Mouse (Mus musculus) intestine, postnatal 0 days (tissue): Measurements from ENCODE around the gene Gm10521. TPM values are rescaled to one million over a fixed set of nuclear protein-coding genes. Genes with fewer than 3 reads are reported as not detected.

Experiments used
- ATAC-seq: fragments of 200-750 bp; cut with Nextera tagmentation; 2 replicates; pipeline ENCODE4 v1.8.0; 2017; ENCODE audit warnings: mild to moderate bottlenecking, moderate TSS enrichment, moderate library complexity
- H3K27ac ChIP-seq: fragments of 300-500 bp; sonication (generic); 2 replicates; pipeline ENCODE4 v1.5.1; 2014; ENCODE audit warnings: mild to moderate bottlenecking, low read depth, low read length, moderate library complexity
- H3K27me3 ChIP-seq: fragments of 300-500 bp; sonication (generic); replicated peaks from 2 replicates; pipeline ENCODE4 v1.6.1; 2014; ENCODE audit warnings: low read length, mixed read lengths; ENCODE audit not compliant: control insufficient read depth, insufficient read depth
- H3K36me3 ChIP-seq: fragments of 300-500 bp; sonication (generic); 2 replicates; pipeline ENCODE4 v1.6.1; 2014; ENCODE audit warnings: mild to moderate bottlenecking, moderate library complexity; ENCODE audit not compliant: control insufficient read depth, insufficient read depth
- H3K4me1 ChIP-seq: fragments of 300-500 bp; sonication (generic); replicated peaks from 2 replicates; pipeline ENCODE4 v1.6.1; 2014; ENCODE audit warnings: antibody characterized with exemption, low read length, mixed read lengths; ENCODE audit not compliant: control insufficient read depth, insufficient read depth
- H3K4me2 ChIP-seq: fragments of 300-500 bp; sonication (generic); replicated peaks from 2 replicates; pipeline ENCODE4 v1.6.1; 2014; ENCODE audit warnings: low read depth, mild to moderate bottlenecking, moderate library complexity
- H3K4me3 ChIP-seq: fragments of 300-500 bp; sonication (generic); 2 replicates; pipeline ENCODE4 v1.5.1; 2014; ENCODE audit warnings: low read depth, low read length
- H3K9ac ChIP-seq: fragments of 300-500 bp; sonication (generic); 2 replicates; pipeline ENCODE4 v1.6.1; 2014; ENCODE audit warnings: mild to moderate bottlenecking, low read depth, low read length
- H3K9me3 ChIP-seq: fragments of 300-500 bp; sonication (generic); 2 replicates; pipeline ENCODE4 v1.6.1; 2016; ENCODE audit warnings: mixed run types; ENCODE audit not compliant: control insufficient read depth
- CTCF ChIP-seq: sonication (generic); IDR thresholded peaks from 2 replicates; pipeline ENCODE4 v1.5.1; 2016; ENCODE audit warnings: low read depth, mild to moderate bottlenecking, control low read depth, antibody characterized with exemption, moderate library complexity
- whole genome bisulfite sequencing: fragments of 180-500 bp; shearing (Covaris S2); extraction: QIAGEN DNeasy Blood & Tissue Kit; methylation state at CpG from one replicate; pipeline ENCODE4 v1.1.7; 2014; 5-methylcytosine and 5-hydroxymethylcytosine counted together
- polyA plus RNA-seq: library from polyadenylated mRNA; unstranded; fragments of >200 nt; fragmentation: Nextera tagmentation; extraction: Ambion mirVana; gene quantifications from 2 replicates; pipeline ENCODE4 v1.2.1, GENCODE M21; 2015

Gene Gm10521
- polyA plus RNA-seq, 1 experiment from 2014 or later, result not detected

DNA sequence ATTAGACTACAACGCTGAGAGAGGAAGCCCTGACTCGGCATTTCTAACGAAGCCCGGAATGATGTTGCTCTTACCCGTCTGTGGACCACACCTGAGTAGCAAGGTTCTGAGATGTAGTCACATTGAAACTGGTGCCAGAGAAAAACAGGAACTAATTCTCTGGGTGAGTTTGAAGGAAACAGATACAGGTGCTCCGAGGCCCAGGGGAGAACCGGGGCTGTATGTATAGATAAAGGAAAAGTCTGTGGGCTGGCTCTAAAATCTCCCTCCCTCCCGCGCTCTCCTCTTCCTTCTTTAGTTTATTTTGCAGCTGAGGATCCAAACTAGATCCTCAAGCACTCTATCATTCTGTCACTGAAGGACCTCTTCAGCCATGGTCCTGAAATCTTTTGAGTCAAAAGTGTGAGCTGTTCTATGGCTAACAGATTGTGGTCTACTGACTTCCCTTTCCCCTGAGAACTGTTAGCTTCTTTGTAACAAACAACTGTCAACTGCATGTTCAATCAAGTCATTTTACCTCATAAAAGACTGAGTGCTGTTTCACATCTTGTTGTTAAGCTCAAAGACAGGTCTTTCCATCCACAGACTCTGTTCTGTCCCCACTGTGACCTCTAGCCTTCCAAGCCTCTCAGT, 25.6 kb downstream of the Gm10521 start:
- WGBS, result 62% methylated on average over 9 of the region's 9 CpGs
- TF ChIP-seq CTCF, result no peak
- H3K27me3 ChIP-seq, result no peaks in the 10 kb centered on the region
- no peaks in the 10 kb centered on the region for H3K9me3 ChIP-seq
- no peak overlapping the region for H3K9ac ChIP-seq
- H3K4me3 ChIP-seq, result no peak overlapping the region
- no peaks in the 10 kb centered on the region for H3K36me3 ChIP-seq
- H3K27ac ChIP-seq, result no peak overlapping the region
- ATAC-seq, result no peak
- no peaks in the 10 kb centered on the region for H3K4me1 ChIP-seq
- no peak overlapping the region for H3K4me2 ChIP-seq

DNA sequence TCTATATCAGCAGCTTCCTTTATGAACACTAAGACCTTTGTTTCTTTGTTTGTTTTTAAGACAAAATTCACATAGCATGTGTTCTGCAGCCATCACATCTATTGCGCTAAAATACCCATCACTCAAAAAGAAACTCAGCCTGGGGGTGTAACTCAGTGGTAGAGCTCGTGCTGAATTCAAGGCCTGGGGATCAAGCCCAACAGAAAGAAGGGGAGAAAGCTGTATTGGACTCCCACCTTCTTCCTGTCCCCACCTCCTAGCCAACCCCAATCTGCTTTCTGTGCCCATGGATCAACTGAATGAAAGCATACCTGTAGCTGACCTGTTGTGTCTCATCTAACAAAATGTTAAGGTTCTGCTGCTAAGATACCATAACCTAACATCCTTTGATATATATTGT, 26.2 kb downstream of the Gm10521 start:
- Histone ChIP-seq H3K9ac (no peak overlapping the region), H3K27me3 (no peaks in the 10 kb centered on the region), H3K9me3 (no peaks in the 10 kb centered on the region), H3K4me3 (no peak overlapping the region), H3K4me1 (no peaks in the 10 kb centered on the region), H3K36me3 (no peaks in the 10 kb centered on the region), H3K27ac (no peak overlapping the region), H3K4me2 (no peak overlapping the region)
- WGBS, result 75% methylated on average over 2 of the region's 2 CpGs
- no peak for ATAC-seq
- no peak for TF ChIP-seq CTCF

DNA sequence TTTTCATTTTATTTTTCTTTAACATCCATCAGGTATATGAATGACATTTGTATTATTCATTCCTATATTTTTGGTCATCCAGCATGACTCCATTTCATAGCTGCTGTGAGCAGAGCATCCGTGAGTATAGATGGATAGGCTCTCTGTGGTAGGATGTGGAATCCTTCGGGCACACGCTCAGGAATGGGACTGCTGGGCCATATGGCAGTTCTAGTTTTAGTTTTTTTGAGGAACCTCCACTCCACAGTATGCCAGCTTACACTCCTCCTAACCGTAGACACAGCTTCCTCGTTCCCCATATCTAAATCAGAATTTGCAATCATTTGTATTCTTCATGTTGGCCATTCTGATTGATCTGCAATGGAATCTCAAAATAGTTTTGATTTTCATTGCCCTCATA, 27.4 kb downstream of the Gm10521 start:
- H3K4me3 ChIP-seq, result no peak overlapping the region
- H3K4me2 ChIP-seq, result no peak overlapping the region
- H3K9me3 ChIP-seq, result no peaks in the 10 kb centered on the region
- no peaks in the 10 kb centered on the region for H3K4me1 ChIP-seq
- no peak overlapping the region for H3K27ac ChIP-seq
- no peaks in the 10 kb centered on the region for H3K27me3 ChIP-seq
- ATAC-seq, result no peak
- H3K36me3 ChIP-seq, result no peaks in the 10 kb centered on the region
- TF ChIP-seq CTCF, result no peak
- H3K9ac ChIP-seq, result no peak overlapping the region
- WGBS, result 94% methylated on average over 5 of the region's 5 CpGs

DNA sequence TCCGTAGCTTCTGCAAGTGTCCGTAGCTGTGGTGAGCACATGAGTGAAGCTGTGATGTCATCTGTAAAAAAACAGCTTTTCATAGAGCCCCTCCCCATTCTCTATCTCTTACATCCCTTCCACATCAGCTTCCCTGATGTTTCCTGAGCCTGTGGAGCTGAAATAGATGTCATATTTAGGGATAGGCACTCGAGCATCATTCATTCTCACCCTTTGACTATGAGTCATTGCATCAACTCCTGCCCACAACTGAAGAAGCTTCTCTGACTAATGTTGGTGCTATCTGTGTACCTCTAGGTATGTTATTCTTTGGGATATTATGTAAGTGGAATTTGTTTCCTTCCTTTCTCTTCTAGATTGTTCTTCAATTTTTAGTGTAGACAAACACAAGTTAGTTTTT, 29.4 kb downstream of the Gm10521 start:
- no peaks in the 10 kb centered on the region for H3K27me3 ChIP-seq
- H3K27ac ChIP-seq, result no peak overlapping the region
- no peak overlapping the region for H3K4me3 ChIP-seq
- TF ChIP-seq CTCF, result no peak
- no peak for ATAC-seq
- no peak overlapping the region for H3K9ac ChIP-seq
- no peaks in the 10 kb centered on the region for H3K36me3 ChIP-seq
- 81% methylated on average over 3 of the region's 3 CpGs for WGBS
- no peak overlapping the region for H3K4me2 ChIP-seq
- no peaks in the 10 kb centered on the region for H3K4me1 ChIP-seq
- H3K9me3 ChIP-seq, result no peaks in the 10 kb centered on the region

DNA sequence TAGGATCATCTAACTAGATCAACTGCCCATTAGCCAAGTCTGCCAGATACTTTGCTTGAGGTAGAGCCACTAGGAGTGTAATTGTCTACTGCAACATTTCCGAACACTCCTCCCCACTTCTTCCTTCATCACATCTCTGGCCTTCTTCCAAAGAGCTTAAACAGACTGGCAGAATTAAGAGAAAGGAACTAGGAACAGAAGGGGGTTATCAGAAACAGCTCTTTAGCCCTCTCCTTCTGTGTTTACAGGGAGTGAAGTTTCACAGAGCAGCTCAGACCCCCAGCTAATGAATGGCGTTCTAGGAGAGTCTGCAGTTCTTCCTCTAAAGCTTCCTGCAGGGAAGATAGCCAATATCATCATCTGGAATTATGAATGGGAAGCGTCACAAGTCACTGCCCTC, 38.4 kb downstream of the Gm10521 start:
- ATAC-seq, result no peak
- no peak overlapping the region for H3K9ac ChIP-seq
- no peaks in the 10 kb centered on the region for H3K9me3 ChIP-seq
- H3K4me2 ChIP-seq, result no peak overlapping the region
- H3K4me1 ChIP-seq, result no peaks in the 10 kb centered on the region
- H3K27me3 ChIP-seq, result no peaks in the 10 kb centered on the region
- WGBS, result 39% methylated on average over 3 of the region's 3 CpGs
- no peaks in the 10 kb centered on the region for H3K36me3 ChIP-seq
- no peak overlapping the region for H3K27ac ChIP-seq
- TF ChIP-seq CTCF, result no peak
- H3K4me3 ChIP-seq, result no peak overlapping the region

DNA sequence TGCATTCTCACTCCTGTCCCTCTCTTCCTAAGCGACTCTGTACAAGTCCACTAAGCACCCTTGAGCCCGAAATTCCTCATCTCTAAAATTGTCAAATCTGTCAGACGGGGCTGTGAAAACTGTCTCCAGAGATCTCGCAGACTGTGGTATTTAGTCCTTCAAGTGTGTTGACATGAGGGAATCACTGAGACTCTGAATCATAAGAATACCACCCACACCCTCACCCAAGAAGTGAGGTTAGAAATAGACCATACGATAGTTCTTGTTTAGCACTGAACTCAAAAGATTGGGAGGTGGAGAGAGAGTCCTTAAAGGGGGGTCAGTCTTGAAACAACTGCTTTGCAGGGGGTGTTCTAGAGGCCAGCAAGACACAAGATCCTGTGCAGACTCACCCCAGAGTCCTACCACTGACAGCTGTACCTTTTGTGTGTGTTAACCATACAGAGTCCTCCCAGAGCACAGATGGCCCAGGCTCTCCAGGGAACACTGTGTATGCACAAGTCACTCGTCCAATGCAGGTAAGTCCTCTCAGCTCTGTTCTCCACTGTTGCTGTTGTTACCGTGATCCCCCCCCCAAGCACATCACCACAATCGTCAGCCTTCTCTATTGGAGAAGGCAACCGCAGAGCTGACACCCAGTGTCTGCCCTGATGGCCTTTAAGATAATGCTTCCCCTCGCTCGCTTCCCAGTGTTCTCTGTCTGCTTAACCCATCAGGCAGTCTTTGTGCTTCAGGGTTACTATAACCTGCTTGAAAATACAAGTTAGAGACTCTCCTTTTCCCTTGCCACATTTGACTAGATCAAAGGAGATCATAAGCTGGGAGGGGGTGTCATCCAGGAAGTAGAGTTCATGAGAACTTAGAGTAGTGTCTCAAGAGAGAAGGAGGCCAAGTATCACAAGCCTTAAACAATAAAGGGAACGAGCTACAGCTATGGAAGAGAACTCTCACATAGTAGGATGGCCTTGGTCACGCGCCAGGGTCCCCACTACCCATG, 43.8 kb downstream of the Gm10521 start:
- Histone ChIP-seq H3K4me3 (no peak overlapping the region), H3K36me3 (no peaks in the 10 kb centered on the region), H3K9me3 (no peaks in the 10 kb centered on the region), H3K4me2 (no peak overlapping the region), H3K9ac (no peak overlapping the region), H3K27ac (no peak overlapping the region), H3K4me1 (no peaks in the 10 kb centered on the region), H3K27me3 (no peaks in the 10 kb centered on the region)
- no peak for ATAC-seq
- 77% methylated on average over 14 of the region's 14 CpGs for WGBS
- TF ChIP-seq CTCF, result no peak
